Mouse (Mus musculus) forebrain, postnatal 0 days (tissue): ENCODE data around the gene Hprt. TPM values are rescaled to one million over a fixed set of nuclear protein-coding genes. Genes with fewer than 3 reads are reported as not detected.
A peak's percentile ranks its signal among the peaks of the same experiment; 100 is the strongest.

Experiments used
- ATAC-seq: fragments of 200-750 bp; cut with Nextera tagmentation; 2 replicates; pipeline ENCODE4 v1.8.0; 2017; ENCODE audit warnings: mild to moderate bottlenecking, moderate library complexity
- DNase-seq: peaks from one replicate; pipeline ENCODE4 v3.0.0-alpha.2; 2015
- H3K27ac ChIP-seq: fragments of 300-500 bp; sonication (generic); 2 replicates; pipeline ENCODE4 v1.5.1; 2014; ENCODE audit warnings: low read depth, mild to moderate bottlenecking, antibody characterized with exemption, low read length, moderate library complexity, mixed read lengths
- H3K27me3 ChIP-seq: fragments of 300-500 bp; sonication (generic); 2 replicates; pipeline ENCODE4 v1.6.1; 2014; ENCODE audit warnings: mild to moderate bottlenecking, low read length, mixed read lengths; ENCODE audit not compliant: insufficient read depth
- H3K36me3 ChIP-seq: fragments of 300-500 bp; sonication (generic); 2 replicates; pipeline ENCODE4 v1.6.1; 2014; ENCODE audit warnings: mild to moderate bottlenecking, moderate library complexity; ENCODE audit not compliant: insufficient read depth
- H3K4me1 ChIP-seq: fragments of 300-500 bp; sonication (generic); 2 replicates; pipeline ENCODE4 v1.6.1; 2014; ENCODE audit warnings: antibody characterized with exemption; ENCODE audit not compliant: insufficient read depth
- H3K4me2 ChIP-seq: fragments of 300-500 bp; sonication (generic); 2 replicates; pipeline ENCODE4 v1.6.1; 2014; ENCODE audit warnings: low read depth, mild to moderate bottlenecking, moderate library complexity
- H3K4me3 ChIP-seq: fragments of 300-500 bp; sonication (generic); 2 replicates; pipeline ENCODE4 v1.5.1; 2014; ENCODE audit warnings: low read depth, low read length, mixed read lengths
- H3K9ac ChIP-seq: fragments of 300-500 bp; sonication (generic); 2 replicates; pipeline ENCODE4 v1.6.1; 2014; ENCODE audit warnings: mild to moderate bottlenecking
- H3K9me3 ChIP-seq: fragments of 300-500 bp; sonication (generic); 2 replicates; pipeline ENCODE4 v1.6.1; 2016; ENCODE audit warnings: low read length
- CTCF ChIP-seq: sonication (generic); IDR thresholded peaks from 2 replicates; pipeline ENCODE4 v1.5.1; 2016; ENCODE audit warnings: antibody characterized with exemption, control low read depth, low read depth
- WGBS: fragments of 180-500 bp; shearing (Covaris S2); extraction: QIAGEN DNeasy Blood & Tissue Kit; methylation state at CpG from one replicate; pipeline ENCODE4 v1.1.7; 2014; 5-methylcytosine and 5-hydroxymethylcytosine counted together
- microRNA counts: library from miRNA; unstranded; fragments of <30 nt; microRNA quantifications from one replicate; lab custom pipeline; 2015
- microRNA-seq, 2 experiments: library from miRNA; unstranded; fragments of <30 nt; microRNA quantifications; one replicate each; pipeline ENCODE4; 2016
- polyA plus RNA-seq: library from polyadenylated mRNA; unstranded; fragments of >200 nt; fragmentation: Nextera tagmentation; extraction: Ambion mirVana; gene quantifications from 2 replicates; pipeline ENCODE4 v1.2.1, GENCODE M21; 2015
- total RNA-seq: library from RNA; depleted of rRNA; stranded (reverse); fragments of >200 nt; gene quantifications from 2 replicates; pipeline ENCODE4 v1.2.3, GENCODE M21; 2014; rRNA removed

Gene Hprt
- total and polyA plus RNA-seq, 2 experiments from 2014 or later: 59.0 to 162 TPM

- H3K4me2 ChIP-seq: no peak overlapping the region
- no peak overlapping the region for H3K27ac ChIP-seq
- H3K36me3 ChIP-seq: no peaks in the 10 kb centered on the region
- H3K9ac ChIP-seq: no peak overlapping the region
- no peak for TF ChIP-seq CTCF
- 37% methylated on average over 11 of the region's 11 CpGs for WGBS
- H3K4me1 ChIP-seq: no peaks in the 10 kb centered on the region
- no peaks in the 10 kb centered on the region; the same call in 1 of the 2 replicates for H3K27me3 ChIP-seq
- H3K9me3 ChIP-seq: no peaks in the 10 kb centered on the region
- ATAC-seq (no peak), DNase-seq (no peak)
- no peak overlapping the region for H3K4me3 ChIP-seq
Observed at GRCm38 (mm10) chrX:53059426-53060007, 71.6 kb downstream of the Hprt start.

GRCm38 (mm10) chrX:53064406-53064805 is 76.5 kb downstream of the Hprt start:
- Histone ChIP-seq H3K27ac (no peak overlapping the region), H3K36me3 (no peaks in the 10 kb centered on the region), H3K27me3 (no peaks in the 10 kb centered on the region; the same call in 1 of the 2 replicates), H3K9me3 (no peaks in the 10 kb centered on the region), H3K4me3 (no peak overlapping the region), H3K4me2 (no peak overlapping the region), H3K9ac (no peak overlapping the region), H3K4me1 (no peaks in the 10 kb centered on the region)
- no peak for TF ChIP-seq CTCF
- ATAC-seq: no peak
- WGBS: 95% methylated on average over 3 of the region's 3 CpGs
- DNase-seq: no peak

MicroRNAs within 50 kb of the gene (microRNA counts, 519-probe panel; counts per million panel counts)
- microRNA mmu-miR-322 (lab: Ali Mortazavi, UCI): 4,350 counts per million, percentile 53 among the panel's probes with 10 or more counts
- microRNA mmu-miR-351 (lab: Ali Mortazavi, UCI): not detected
- microRNA mmu-miR-450a-3p (lab: Ali Mortazavi, UCI): not detected
- microRNA mmu-miR-450a-5p (lab: Ali Mortazavi, UCI): 3,818 counts per million, percentile 41 among the panel's probes with 10 or more counts
- not detected for microRNA mmu-miR-450b-3p (lab: Ali Mortazavi, UCI)
- microRNA mmu-miR-450b-5p (lab: Ali Mortazavi, UCI): not detected
- not detected for microRNA mmu-miR-503 (lab: Ali Mortazavi, UCI)
- microRNA mmu-miR-542-3p (lab: Ali Mortazavi, UCI): not detected
- microRNA mmu-miR-542-5p (lab: Ali Mortazavi, UCI): not detected

Small RNA genes lying within 50 kb of the gene (microRNA-seq; reads per million reads assigned to microRNA genes)
- gene Mir322: 7,095 to 8,914 reads per million in 2 experiments
- 440 to 988 reads per million in 2 experiments for gene Mir351
- gene Mir450-1: 3.5 to 3.9 reads per million in 2 experiments
- 2.3 to 3.7 reads per million in 2 experiments for gene Mir450-2
- gene Mir450b: 30.5 to 47.5 reads per million in 2 experiments
- gene Mir503: 88.5 to 103 reads per million in 2 experiments
- 194 to 240 reads per million in 2 experiments for gene Mir542

Other genes with a start within 250 kb of the Hprt start
- 3.2 and 3.4 TPM in 2 replicates for gene Ccdc160, start 196.9 kb upstream of the Hprt start, total RNA-seq
- 2.7 and 3.3 TPM in 2 replicates for gene Ccdc160, start 196.9 kb upstream of the Hprt start, polyA plus RNA-seq
- gene Phf6, start 75.9 kb upstream of the Hprt start, total RNA-seq: 48.7 and 54.6 TPM in 2 replicates
- gene Phf6, start 75.9 kb upstream of the Hprt start, polyA plus RNA-seq: 38.3 and 43.7 TPM in 2 replicates